Mouse (Mus musculus) hindbrain, embryonic 11.5 days (tissue): Measurements from ENCODE around the gene Birc7. TPM values are rescaled to one million over a fixed set of nuclear protein-coding genes. Genes with fewer than 3 reads are reported as not detected.

Source experiments
- ATAC-seq: fragments of 200-750 bp; cut with Nextera tagmentation; 2 replicates; pipeline ENCODE4 v1.8.0; 2017; ENCODE audit warnings: mild to moderate bottlenecking, moderate TSS enrichment, moderate library complexity; ENCODE audit not compliant: low FRiP score
- DNase-seq: peaks from one replicate; pipeline ENCODE4 v3.0.0-alpha.2; 2015; ENCODE audit warnings: low spot score
- H3K27ac ChIP-seq: fragments of 300-500 bp; sonication (generic); 2 replicates; pipeline ENCODE4 v1.5.1; 2014; ENCODE audit warnings: mild to moderate bottlenecking, low read depth, low read length
- H3K27me3 ChIP-seq: fragments of 300-500 bp; sonication (generic); 2 replicates; pipeline ENCODE4 v1.6.1; 2014; ENCODE audit warnings: mild to moderate bottlenecking, low read length, moderate library complexity, mixed read lengths; ENCODE audit not compliant: control insufficient read depth, insufficient read depth
- H3K36me3 ChIP-seq: fragments of 300-500 bp; sonication (generic); 2 replicates; pipeline ENCODE4 v1.6.1; 2014; ENCODE audit warnings: mild to moderate bottlenecking, low read length, moderate library complexity, mixed read lengths; ENCODE audit not compliant: control insufficient read depth, insufficient read depth
- H3K4me1 ChIP-seq: fragments of 300-500 bp; sonication (generic); replicated peaks from 2 replicates; pipeline ENCODE4 v1.6.1; 2014; ENCODE audit warnings: low read length, mixed read lengths; ENCODE audit not compliant: control insufficient read depth, insufficient read depth
- H3K4me2 ChIP-seq: fragments of 300-500 bp; sonication (generic); replicated peaks from 2 replicates; pipeline ENCODE4 v1.6.1; 2014; ENCODE audit warnings: mild to moderate bottlenecking, low read depth, low read length
- H3K4me3 ChIP-seq: fragments of 300-500 bp; sonication (generic); 2 replicates; pipeline ENCODE4 v1.5.1; 2014; ENCODE audit warnings: low read depth, low read length
- H3K9ac ChIP-seq: fragments of 300-500 bp; sonication (generic); 2 replicates; pipeline ENCODE4 v1.6.1; 2014; ENCODE audit warnings: low read depth, low read length
- H3K9me3 ChIP-seq: fragments of 300-500 bp; sonication (generic); 2 replicates; pipeline ENCODE4 v1.6.1; 2016; ENCODE audit warnings: low read length; ENCODE audit not compliant: control insufficient read depth
- WGBS: fragments of 180-500 bp; shearing (Covaris S2); extraction: QIAGEN DNeasy Blood & Tissue Kit; methylation state at CpG from one replicate; pipeline ENCODE4 v1.1.7; 2014; 5-methylcytosine and 5-hydroxymethylcytosine counted together
- polyA plus RNA-seq: library from polyadenylated mRNA; unstranded; fragments of >200 nt; fragmentation: Nextera tagmentation; extraction: Ambion mirVana; gene quantifications from 2 replicates; pipeline ENCODE4 v1.2.1, GENCODE M21; 2014

Birc7 gene
- polyA plus RNA-seq, 1 experiment from 2014 or later = 0.65 TPM

- Histone ChIP-seq H3K4me1 (peaks cover 14% of the 10 kb centered on the region), H3K27me3 (no peaks in the 10 kb centered on the region), H3K36me3 (no peaks in the 10 kb centered on the region), H3K9ac (peak overlapping the region; percentile 66), H3K27ac (peak overlapping the region; percentile 93), H3K4me3 (peak overlapping the region; percentile 56), H3K9me3 (no peaks in the 10 kb centered on the region), H3K4me2 (peak overlapping the region; percentile 87)
- 3% methylated on average over 9 of the region's 9 CpGs for WGBS
- DNase-seq = peak; percentile 70
- peak; percentile 60; the same call in 1 of the 2 replicates for ATAC-seq
These were observed 23.9 kb downstream of the Birc7 start for GRCm38 (mm10) chr2:180952731-180953171.

DNA sequence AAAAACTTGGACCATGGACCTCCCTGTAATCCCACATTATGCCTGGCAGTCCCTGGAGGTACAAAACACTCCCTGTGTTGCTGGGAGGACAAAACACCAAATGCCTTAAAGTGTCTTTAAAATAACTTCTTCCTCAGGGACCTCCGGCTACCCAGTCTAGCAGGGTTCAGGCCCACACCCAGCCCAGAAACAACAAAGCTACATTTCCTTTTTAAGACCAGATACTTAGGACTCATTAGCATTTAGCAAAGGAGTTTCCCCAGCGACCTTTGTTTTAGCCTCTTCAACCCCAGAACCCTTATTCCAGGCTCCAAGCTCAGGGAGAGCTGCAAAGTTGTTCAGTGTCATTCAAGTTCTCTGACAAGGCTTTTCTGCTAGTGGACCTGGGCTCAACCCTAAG is 24.8 kb downstream of the Birc7 start:
- Histone ChIP-seq H3K4me3 (peak overlapping the region; percentile 56), H3K9me3 (no peaks in the 10 kb centered on the region), H3K4me2 (peak overlapping the region; percentile 87), H3K27ac (peak overlapping the region; percentile 93), H3K4me1 (peaks cover 14% of the 10 kb centered on the region), H3K27me3 (no peaks in the 10 kb centered on the region), H3K9ac (peak overlapping the region; percentile 66), H3K36me3 (no peaks in the 10 kb centered on the region)
- 16% methylated on average over 2 of the region's 2 CpGs for WGBS
- ATAC-seq (no peak), DNase-seq (no peak)

- WGBS = under 1% methylated on average over 51 of the region's 52 CpGs
- peaks cover 14% of the 10 kb centered on the region for H3K4me1 ChIP-seq
- DNase-seq = peak; percentile 92
These were observed 25.5 kb downstream of the Birc7 start, which contains the start of gene Nkain4 for GRCm38 (mm10) chr2:180954061-180955047. Gene Nkain4 (minus strand): TSS chr2:180954699.

DNA sequence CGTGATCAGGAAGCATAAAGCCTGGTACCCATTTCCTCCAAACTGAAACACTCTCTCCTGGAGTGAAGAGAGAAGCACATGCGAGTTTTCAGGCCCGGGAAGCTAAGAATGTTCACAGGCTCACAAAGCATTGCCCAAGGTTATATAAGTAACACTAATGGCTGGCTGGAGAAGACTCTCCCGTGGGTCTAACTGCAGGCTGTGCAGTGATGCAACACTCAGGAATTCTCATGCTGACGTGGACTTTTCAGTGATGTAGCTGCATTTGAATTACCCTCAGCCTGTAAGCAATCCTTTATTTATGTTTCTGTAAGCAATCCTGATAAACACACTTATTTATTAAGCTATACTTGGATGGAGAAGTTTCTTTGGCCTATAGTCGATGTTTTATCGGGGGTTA is 30.8 kb downstream of the Birc7 start:
- Histone ChIP-seq H3K36me3 (no peaks in the 10 kb centered on the region), H3K4me1 (0 out of 2 replicates have a peak, but pooled peaks cover 2% of the 10 kb centered on the region), H3K9me3 (no peaks in the 10 kb centered on the region), H3K27me3 (no peaks in the 10 kb centered on the region), H3K4me3 (no peak overlapping the region), H3K4me2 (no peak overlapping the region), H3K27ac (no peak overlapping the region), H3K9ac (no peak overlapping the region)
- 77% methylated on average over 7 of the region's 7 CpGs for WGBS
- ATAC-seq (no peak), DNase-seq (no peak)

More at GRCm38 (mm10) chr2:180954061-180955047, 25.5 kb downstream of the Birc7 start, which contains the start of gene Nkain4:
- Histone ChIP-seq H3K9ac (peak within 1 kb of the TSS; percentile 66), H3K9me3 (no peaks in the 10 kb centered on the region), H3K4me2 (peak within 1 kb of the TSS; percentile 87), H3K27me3 (no peaks in the 10 kb centered on the region), H3K36me3 (no peaks in the 10 kb centered on the region), H3K27ac (peak within 1 kb of the TSS; percentile 93), H3K4me3 (peak within 1 kb of the TSS; percentile 56)
- ATAC-seq = peak; percentile 94

- no peak overlapping the region for H3K9ac ChIP-seq
- no peaks in the 10 kb centered on the region for H3K27me3 ChIP-seq
- H3K4me2 ChIP-seq = no peak overlapping the region
- no peak for ATAC-seq
- 0 out of 2 replicates have a peak, but pooled peaks cover 2% of the 10 kb centered on the region for H3K4me1 ChIP-seq
- no peaks in the 10 kb centered on the region for H3K9me3 ChIP-seq
- 78% methylated on average over 3 of the region's 3 CpGs for WGBS
- H3K36me3 ChIP-seq = no peaks in the 10 kb centered on the region
- H3K4me3 ChIP-seq = no peak overlapping the region
- no peak for DNase-seq
- H3K27ac ChIP-seq = no peak overlapping the region
These were observed 31.4 kb downstream of the Birc7 start for GRCm38 (mm10) chr2:180960187-180960586.

DNA sequence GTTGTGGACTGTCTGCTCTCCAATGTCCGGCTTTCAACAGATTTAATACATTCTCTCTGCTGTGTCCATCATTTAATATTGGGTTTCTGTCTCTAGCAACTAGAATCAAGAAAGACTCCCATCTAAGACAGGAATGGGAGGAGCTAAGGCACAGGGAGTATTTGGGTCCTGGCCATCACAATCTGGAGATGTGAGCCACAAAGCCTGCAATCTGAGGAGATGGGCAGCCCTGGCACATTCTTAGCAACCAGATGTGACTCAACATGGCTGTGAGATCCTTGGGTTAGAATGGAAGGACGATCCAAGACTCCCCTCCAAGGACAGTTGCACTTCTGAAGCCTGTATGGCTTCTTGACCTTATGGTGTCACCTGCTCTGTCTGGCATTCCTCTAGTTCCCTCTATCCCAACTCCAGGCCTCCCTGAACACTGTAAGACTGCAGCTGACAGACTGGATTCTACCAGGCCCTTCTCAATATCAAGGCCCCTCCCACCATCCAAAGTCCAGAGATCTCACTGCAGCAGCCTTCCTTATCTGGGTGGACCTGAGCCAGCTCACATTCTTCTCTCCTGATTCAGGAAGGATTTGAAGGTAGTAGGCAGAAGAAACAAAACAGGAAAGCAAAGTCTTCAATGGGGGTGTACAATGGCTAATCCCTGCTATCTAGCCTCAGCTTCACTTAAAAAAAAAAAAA is 33.9 kb downstream of the Birc7 start:
- no peak overlapping the region for H3K4me2 ChIP-seq
- WGBS = 70% methylated on average over 2 of the region's 2 CpGs

GRCm38 (mm10) chr2:180963956-180964355 is 35.1 kb downstream of the Birc7 start:
- Histone ChIP-seq H3K9me3 (no peaks in the 10 kb centered on the region), H3K9ac (no peak overlapping the region; the same call in 1 of the 2 replicates), H3K4me1 (peaks cover 7% of the 10 kb centered on the region; the same call in 1 of the 2 replicates), H3K4me3 (no peak overlapping the region), H3K4me2 (no peak overlapping the region), H3K36me3 (no peaks in the 10 kb centered on the region), H3K27me3 (no peaks in the 10 kb centered on the region), H3K27ac (no peak overlapping the region)
- peak; percentile 18; the same call in 1 of the 2 replicates for ATAC-seq
- DNase-seq = peak; percentile 88
- WGBS = 7% methylated on average over 5 of the region's 5 CpGs

More for the DNA sequence above, 33.9 kb downstream of the Birc7 start:
- no peak overlapping the region for H3K27ac ChIP-seq
- DNase-seq (no peak), ATAC-seq (no peak)
- no peaks in the 10 kb centered on the region for H3K9me3 ChIP-seq
- peaks cover 7% of the 10 kb centered on the region; the same call in 1 of the 2 replicates for H3K4me1 ChIP-seq
- H3K27me3 ChIP-seq = no peaks in the 10 kb centered on the region
- H3K36me3 ChIP-seq = no peaks in the 10 kb centered on the region
- H3K4me3 ChIP-seq = no peak overlapping the region
- no peak overlapping the region for H3K9ac ChIP-seq

DNA sequence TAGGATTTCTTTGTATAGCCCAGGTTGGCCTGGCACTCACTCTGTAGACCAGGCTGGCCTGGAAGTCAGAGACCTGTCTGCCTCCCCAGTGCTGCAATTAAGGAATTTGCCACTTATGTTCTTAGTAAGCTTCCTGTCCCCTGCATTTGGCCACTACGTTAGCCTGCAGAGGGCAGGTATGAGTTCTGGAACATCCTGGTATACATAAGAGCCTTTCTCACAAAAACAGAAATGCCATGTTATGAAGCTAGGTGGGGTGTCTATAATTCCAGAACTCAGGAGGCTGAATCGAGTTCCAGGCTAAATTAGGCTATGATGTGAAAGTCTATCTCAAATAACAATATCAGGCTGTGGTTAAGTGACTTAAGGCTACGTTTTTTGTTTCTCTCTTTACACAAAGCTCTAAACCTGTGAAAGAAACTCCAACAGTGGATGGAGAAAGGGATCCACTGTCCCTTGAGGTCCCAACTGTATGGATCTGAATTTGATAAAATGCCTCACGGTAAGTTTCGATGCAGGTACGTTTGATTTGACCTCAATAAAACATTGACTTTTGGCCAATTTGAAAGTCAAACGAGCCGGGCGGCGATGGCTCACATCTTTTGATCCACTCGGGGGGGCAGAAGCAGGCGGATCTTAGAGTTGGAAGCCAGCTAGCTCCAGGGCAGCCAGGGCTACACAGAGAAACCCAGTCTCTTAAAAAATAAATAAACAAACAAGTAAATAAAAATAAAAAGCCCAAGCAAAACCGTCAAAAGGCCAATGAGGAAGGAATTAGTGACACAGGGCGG is 37.5 kb downstream of the Birc7 start:
- Histone ChIP-seq H3K9me3 (no peaks in the 10 kb centered on the region), H3K9ac (peak overlapping the region; percentile 92), H3K27me3 (no peaks in the 10 kb centered on the region), H3K4me3 (peak overlapping the region; percentile 92), H3K4me2 (peak overlapping the region; percentile 95), H3K36me3 (0 out of 2 replicates have a peak, but pooled peaks cover 2% of the 10 kb centered on the region), H3K27ac (peak overlapping the region; percentile 83), H3K4me1 (peaks cover 7% of the 10 kb centered on the region; the same call in 1 of the 2 replicates)
- 16% methylated on average over 14 of the region's 14 CpGs for WGBS
- DNase-seq (no peak), ATAC-seq (no peak)
